Mouse (Mus musculus): ENCODE results near the gene Ndufs6.

DNA sequence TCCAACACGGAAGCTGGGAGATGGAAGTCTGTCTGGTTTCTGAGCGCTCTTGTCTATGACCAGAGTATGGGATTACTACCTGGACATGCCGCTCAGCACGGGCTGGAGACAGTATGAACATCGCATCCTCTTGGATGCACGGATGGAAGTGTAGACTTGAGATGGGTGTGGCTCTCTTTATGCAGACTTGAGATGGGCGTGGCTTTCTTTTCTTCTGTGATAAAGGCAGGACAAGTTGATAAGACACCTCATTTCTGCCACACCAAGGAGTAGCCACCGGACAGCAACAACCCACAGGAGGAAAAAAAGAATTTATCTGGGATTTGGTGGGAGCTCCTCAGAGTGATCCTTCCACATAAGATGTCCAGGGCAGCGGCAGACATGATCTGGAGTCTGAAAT lies 22.4 kb upstream of the Ndufs6 start:
- TF ChIP-seq POLR2A (IDR thresholded peaks at IDR 0.05; ENCODE audit: borderline replicate concordance, low read depth, low read length) (no peak), CTCF (IDR thresholded peaks at IDR 0.05; ENCODE audit: low read depth, low read length) (no peak)
